Mouse (Mus musculus) liver, embryonic 11.5 days (tissue): Measurements from ENCODE around the gene Tex13c3. TPM values are rescaled to one million over a fixed set of nuclear protein-coding genes. Genes with fewer than 3 reads are reported as not detected.
"Not testable (repeated sequence)": the region's sequence is repeated elsewhere in the genome, so short reads cannot be mapped to it uniquely, and the experiment has no call there.

Experiments used
- ATAC-seq: fragments of 200-750 bp; cut with Nextera tagmentation; replicated peaks from 2 replicates; pipeline ENCODE4 v1.8.0; 2017; ENCODE audit warnings: moderate number of reproducible peaks, mild to moderate bottlenecking, moderate TSS enrichment, moderate library complexity; ENCODE audit not compliant: low FRiP score
- DNase-seq: peaks from one replicate; pipeline ENCODE4 v3.0.0-alpha.2; 2017; ENCODE audit warnings: low spot score
- H3K27ac ChIP-seq: fragments of 300-500 bp; sonication (generic); 2 replicates; pipeline ENCODE4 v1.5.1; 2014; ENCODE audit warnings: mild to moderate bottlenecking, low read depth, low read length, control low read depth
- H3K27me3 ChIP-seq: fragments of 300-500 bp; sonication (generic); replicated peaks from 2 replicates; pipeline ENCODE4 v1.6.1; 2014; ENCODE audit warnings: low read length, mixed read lengths; ENCODE audit not compliant: control insufficient read depth, insufficient read depth
- H3K36me3 ChIP-seq: fragments of 300-500 bp; sonication (generic); 2 replicates; pipeline ENCODE4 v1.6.1; 2014; ENCODE audit warnings: mild to moderate bottlenecking, low read length, moderate library complexity, mixed read lengths; ENCODE audit not compliant: control insufficient read depth, insufficient read depth
- H3K4me1 ChIP-seq: fragments of 300-500 bp; sonication (generic); replicated peaks from 2 replicates; pipeline ENCODE4 v1.6.1; 2014; ENCODE audit warnings: low read length, mixed read lengths; ENCODE audit not compliant: control insufficient read depth, insufficient read depth
- H3K4me2 ChIP-seq: fragments of 300-500 bp; sonication (generic); 2 replicates; pipeline ENCODE4 v1.6.1; 2014; ENCODE audit warnings: mild to moderate bottlenecking, control low read depth, moderate library complexity
- H3K4me3 ChIP-seq: fragments of 300-500 bp; sonication (generic); 2 replicates; pipeline ENCODE4 v1.5.1; 2014; ENCODE audit warnings: low read depth, low read length, control low read depth
- H3K9ac ChIP-seq: fragments of 300-500 bp; sonication (generic); 2 replicates; pipeline ENCODE4 v1.6.1; 2014; ENCODE audit warnings: low read depth, low read length, control low read depth
- H3K9me3 ChIP-seq: fragments of 300-500 bp; sonication (generic); 2 replicates; pipeline ENCODE4 v1.6.1; 2016; ENCODE audit warnings: low read length, inconsistent platforms, mixed read lengths; ENCODE audit not compliant: control insufficient read depth
- WGBS: fragments of 180-500 bp; shearing (Covaris S2); extraction: QIAGEN DNeasy Blood & Tissue Kit; methylation state at CpG from one replicate; pipeline ENCODE4 v1.1.7; 2014; 5-methylcytosine and 5-hydroxymethylcytosine counted together
- polyA plus RNA-seq: library from polyadenylated mRNA; unstranded; fragments of >200 nt; fragmentation: Nextera tagmentation; extraction: Ambion mirVana; gene quantifications from 2 replicates; pipeline ENCODE4 v1.2.1, GENCODE M21; 2014

Tex13c3 gene
- polyA plus RNA-seq, result not detected in 2 replicates

DNA sequence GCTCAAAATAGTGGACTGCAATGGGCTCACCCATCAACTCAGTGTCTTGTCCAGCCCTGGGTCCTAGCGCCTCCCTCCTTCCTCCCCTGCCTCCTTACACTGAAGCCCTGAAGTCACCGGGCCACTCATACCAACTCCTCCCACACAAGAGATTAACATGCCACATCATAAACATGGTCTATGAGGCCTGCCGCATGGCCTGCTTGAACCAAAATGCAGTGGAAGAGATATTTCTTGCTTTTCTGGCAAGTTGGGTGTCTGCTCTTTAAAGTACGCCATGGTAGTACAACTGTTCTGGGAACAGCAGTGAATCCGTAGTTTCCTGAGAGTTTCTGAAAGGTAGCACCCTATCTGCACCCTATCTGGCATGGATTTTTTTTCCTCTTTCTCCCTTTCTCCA, at the start of gene Tex13c3:
Tex13c3 (minus strand) TSS at position 101 of the 400 bp plus-strand sequence.
- not testable (repeated sequence) for H3K9me3 ChIP-seq, ATAC-seq, H3K27ac ChIP-seq, H3K27me3 ChIP-seq, DNase-seq, H3K9ac ChIP-seq, H3K4me1 ChIP-seq, H3K36me3 ChIP-seq, H3K4me3 ChIP-seq, H3K4me2 ChIP-seq
- 81% methylated on average over 5 of the region's 5 CpGs for WGBS

DNA sequence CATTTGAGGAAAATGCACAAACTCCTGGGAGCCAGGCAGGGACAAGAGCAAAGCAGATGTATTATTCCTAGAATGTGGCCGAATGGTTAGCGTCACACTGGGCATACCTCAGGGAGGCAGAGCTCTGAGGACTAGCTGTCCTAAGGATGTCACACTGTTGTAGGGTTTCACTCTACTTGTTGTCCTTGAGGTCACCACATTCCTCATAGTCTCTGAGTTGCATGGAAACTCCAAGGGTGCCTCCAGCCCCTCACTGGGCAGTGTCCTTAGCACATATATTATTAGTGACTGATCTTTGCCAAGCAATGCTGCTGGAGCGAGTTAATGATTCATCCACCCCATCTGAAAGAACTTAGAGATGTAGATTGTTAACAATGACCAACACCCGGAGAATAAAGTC, 8.6 kb upstream of the Tex13c3 start:
- no peaks in the 10 kb centered on the region for H3K4me1 ChIP-seq

More for the DNA sequence above, 8.6 kb upstream of the Tex13c3 start:
- H3K27me3 ChIP-seq, result no peaks in the 10 kb centered on the region
- no peaks in the 10 kb centered on the region for H3K9me3 ChIP-seq
- no peaks in the 10 kb centered on the region for H3K36me3 ChIP-seq
- WGBS, result 80% methylated on average over 4 of the region's 4 CpGs
- no peak overlapping the region for H3K4me2 ChIP-seq
- H3K9ac ChIP-seq, result no peak overlapping the region
- ATAC-seq, result no peak
- DNase-seq, result no peak
- H3K27ac ChIP-seq, result no peak overlapping the region
- no peak overlapping the region for H3K4me3 ChIP-seq
